Mouse (Mus musculus): ENCODE measurements around the gene Ildr2. TPM values are rescaled to one million over a fixed set of nuclear protein-coding genes. Genes with fewer than 3 reads are reported as not detected.

Gene Ildr2
- total and polyA plus RNA-seq, 3 experiments, result not detected

DNA sequence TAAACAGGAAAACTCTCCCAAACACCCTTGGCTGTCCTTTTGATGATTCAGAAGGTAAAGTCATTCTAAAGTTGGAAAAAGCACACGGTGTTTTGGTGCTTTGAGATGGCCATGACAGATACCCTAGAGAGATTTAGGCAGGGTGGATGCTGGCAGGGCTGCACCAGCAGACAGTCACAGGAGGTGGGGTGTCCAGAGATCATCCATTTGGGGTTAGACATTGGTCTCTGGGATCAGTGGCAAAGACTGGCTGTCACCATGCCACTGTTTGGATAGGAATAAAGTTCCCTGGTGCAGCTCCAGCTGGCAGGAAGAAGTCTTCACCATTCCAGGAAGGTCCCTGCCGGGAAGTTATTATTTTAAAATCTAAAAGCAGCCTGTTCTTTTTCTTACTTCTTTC lies 24.8 kb downstream of the Ildr2 start:
- no peaks in the 10 kb centered on the region for H3K79me2 ChIP-seq (replicated peaks; ENCODE audit: control insufficient read depth, extremely low read depth, insufficient read depth, poor library complexity, severe bottlenecking)
- no peaks in the 10 kb centered on the region for H3K36me3 ChIP-seq (replicated peaks in 1 of 2; ENCODE audit: control insufficient read depth in 1 of 2, insufficient read depth in 1 of 2, low read length in 1 of 2)
- H3K27me3 ChIP-seq (replicated peaks), result peaks cover 27% of the 10 kb centered on the region
- no peak overlapping the region for H3K4me3 ChIP-seq (replicated peaks in 1 of 3; ENCODE audit: low read depth in 2 of 3, low read length in 2 of 3, poor library complexity in 1 of 3)
- TF ChIP-seq POLR2AphosphoS2 (IDR thresholded peaks at IDR 0.05; ENCODE audit: low read depth, low read length), result no peak
- TF ChIP-seq E2F4 (IDR thresholded peaks at IDR 0.05; ENCODE audit: insufficient replicate concordance, low read depth, low read length), result no peak
- TF ChIP-seq IRF4 (IDR thresholded peaks at IDR 0.05; ENCODE audit: low read depth, low read length), result no peak
- TF ChIP-seq MAZ (IDR thresholded peaks at IDR 0.05; ENCODE audit: low read depth, low read length), result no peak
- TF ChIP-seq ZNF384 (IDR thresholded peaks at IDR 0.05; ENCODE audit: low read depth, low read length), result no peak
- no peak for TF ChIP-seq USF1 (IDR thresholded peaks at IDR 0.05; ENCODE audit: low read depth, low read length)
- no peak for TF ChIP-seq ZKSCAN1 (IDR thresholded peaks at IDR 0.05; ENCODE audit: borderline replicate concordance, low read depth, low read length)
- TF ChIP-seq UBTF (IDR thresholded peaks at IDR 0.05; ENCODE audit: low read depth, low read length), result no peak
- TF ChIP-seq NRF1 (IDR thresholded peaks at IDR 0.05; ENCODE audit: low read depth, low read length), result no peak
- no peak for TF ChIP-seq USF2 (conservative IDR thresholded peaks at IDR 0.05; ENCODE audit: low read depth, low read length)
- no peak for TF ChIP-seq JUND (conservative IDR thresholded peaks at IDR 0.05; ENCODE audit: low read depth, low read length)
- no peak for TF ChIP-seq CHD2 (IDR thresholded peaks at IDR 0.05; ENCODE audit: low read length)
- H3K9me3 ChIP-seq (replicated peaks; ENCODE audit: low read length), result no peaks in the 10 kb centered on the region
- no peak for DNase-seq (ENCODE audit: extremely low read depth)
- H3K27ac ChIP-seq (ENCODE audit: insufficient read depth, low read depth), result no peak overlapping the region
- no peak overlapping the region for H3K4me2 ChIP-seq (ENCODE audit: insufficient read depth, low read depth, poor library complexity, severe bottlenecking)
- in situ Hi-C loops (cut with MboI; ENCODE audit: low pct_ligation_motif_present, low pct_unique_long_range_greater_than_20kb, low sequenced_read_pairs), result no loop called here
- H3K9ac ChIP-seq (ENCODE audit: insufficient read depth, low read depth), result no peak overlapping the region
- no peaks in the 10 kb centered on the region for H3K4me1 ChIP-seq (ENCODE audit: control insufficient read depth in 1 of 2, insufficient read depth in 2 of 2)
- dilution Hi-C loops (cut with MboI; ENCODE audit: extremely low pct_ligation_motif_present, extremely low pct_unique_long_range_greater_than_20kb, low sequenced_read_pairs), result no loop called here

DNA sequence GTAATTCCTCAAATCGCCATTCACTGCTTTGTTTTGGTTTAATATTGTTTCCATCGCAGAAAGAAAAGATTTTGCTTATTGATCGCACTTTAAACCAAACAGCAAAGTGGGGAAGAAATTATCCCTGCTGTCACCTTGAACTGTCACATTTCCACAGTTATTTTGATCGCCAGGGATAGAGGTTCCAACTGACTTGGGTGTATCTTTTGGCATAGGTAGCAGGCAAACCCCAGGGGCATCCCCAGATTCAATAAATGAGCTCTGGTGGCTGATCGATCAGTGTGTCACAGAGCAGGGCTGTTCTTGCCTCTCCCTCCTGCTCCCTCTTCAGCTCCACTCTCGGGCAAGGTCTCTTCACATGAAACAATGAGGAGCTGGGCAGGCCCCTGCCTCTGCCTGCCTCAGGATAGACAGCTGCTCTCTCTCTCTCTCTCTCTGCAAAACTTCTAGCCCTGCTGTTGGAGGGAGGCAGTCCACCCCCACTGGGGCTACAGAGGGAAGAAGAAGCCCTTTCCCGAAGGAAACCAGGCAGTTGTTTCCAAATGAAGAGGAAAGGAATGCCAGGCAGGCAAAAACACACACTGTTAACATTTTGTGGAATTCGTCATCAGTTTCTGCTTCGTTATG lies 25.8 kb downstream of the Ildr2 start:
- no peak for TF ChIP-seq SMC3 (IDR thresholded peaks at IDR 0.05; ENCODE audit: low read depth, low read length)
- TF ChIP-seq CHD1 (IDR thresholded peaks at IDR 0.05; ENCODE audit: low read depth, low read length), result no peak
- H3K4me2 ChIP-seq (ENCODE audit: insufficient read depth, low read depth, poor library complexity, severe bottlenecking), result no peak overlapping the region

DNA sequence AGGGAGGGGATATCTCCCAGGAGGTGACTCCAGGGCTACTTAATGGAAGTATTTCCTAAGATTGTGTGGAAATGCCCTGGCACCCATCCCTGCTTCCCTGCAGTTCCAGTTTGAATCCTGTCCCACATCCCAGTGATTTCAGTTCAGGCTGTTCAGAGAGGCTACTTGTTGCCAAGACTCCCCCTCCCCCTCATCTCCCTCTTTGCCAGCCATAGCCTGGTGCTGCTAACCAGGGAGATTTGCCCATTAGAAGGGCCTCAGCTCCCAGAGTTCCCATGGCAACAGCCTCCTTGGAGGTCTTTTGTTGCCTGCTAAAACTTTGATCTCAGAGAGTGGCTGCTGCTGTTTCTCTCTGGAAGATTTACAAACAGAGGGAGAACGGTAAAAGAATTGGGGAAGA lies 26.6 kb downstream of the Ildr2 start:
- in situ Hi-C loops (cut with MboI; ENCODE audit: low pct_ligation_motif_present, low pct_unique_long_range_greater_than_20kb, low sequenced_read_pairs) (no loop called here), dilution Hi-C loops (cut with MboI; ENCODE audit: extremely low pct_ligation_motif_present, extremely low pct_unique_long_range_greater_than_20kb, low sequenced_read_pairs) (no loop called here)
- Histone ChIP-seq H3K79me2 (replicated peaks; ENCODE audit: control insufficient read depth, extremely low read depth, insufficient read depth, poor library complexity, severe bottlenecking) (no peaks in the 10 kb centered on the region), H3K9me3 (replicated peaks; ENCODE audit: low read length) (no peaks in the 10 kb centered on the region), H3K4me3 (replicated peaks in 1 of 3; ENCODE audit: low read depth in 2 of 3, low read length in 2 of 3, poor library complexity in 1 of 3) (no peak overlapping the region), H3K36me3 (replicated peaks in 1 of 2; ENCODE audit: control insufficient read depth in 1 of 2, insufficient read depth in 1 of 2, low read length in 1 of 2) (no peaks in the 10 kb centered on the region), H3K4me2 (ENCODE audit: insufficient read depth, low read depth, poor library complexity, severe bottlenecking) (no peak overlapping the region), H3K4me1 (ENCODE audit: control insufficient read depth in 1 of 2, insufficient read depth in 2 of 2) (no peaks in the 10 kb centered on the region), H3K27ac (ENCODE audit: insufficient read depth, low read depth) (no peak overlapping the region), H3K9ac (ENCODE audit: insufficient read depth, low read depth) (no peak overlapping the region), H3K27me3 (replicated peaks) (peaks cover 27% of the 10 kb centered on the region)
- no peak for DNase-seq (ENCODE audit: extremely low read depth)
- no peak for TF ChIP-seq JUND (conservative IDR thresholded peaks at IDR 0.05; ENCODE audit: low read depth, low read length)
- no peak for TF ChIP-seq MEF2A (IDR thresholded peaks at IDR 0.05; ENCODE audit: borderline replicate concordance, low read depth, low read length)
- no peak for TF ChIP-seq POLR2AphosphoS2 (IDR thresholded peaks at IDR 0.05; ENCODE audit: low read depth, low read length)
- no peak for TF ChIP-seq MXI1 (IDR thresholded peaks at IDR 0.05; ENCODE audit: low read depth, low read length)
- no peak for TF ChIP-seq MAZ (IDR thresholded peaks at IDR 0.05; ENCODE audit: low read depth, low read length)
- no peak for TF ChIP-seq IRF4 (IDR thresholded peaks at IDR 0.05; ENCODE audit: low read depth, low read length)
- no peak for TF ChIP-seq CHD1 (IDR thresholded peaks at IDR 0.05; ENCODE audit: low read depth, low read length)
- no peak for TF ChIP-seq E2F4 (IDR thresholded peaks at IDR 0.05; ENCODE audit: insufficient replicate concordance, low read depth, low read length)
- no peak for TF ChIP-seq TCF12 (IDR thresholded peaks at IDR 0.05; ENCODE audit: low read depth, low read length)
- no peak for TF ChIP-seq CTCF (conservative IDR thresholded peaks at IDR 0.05 in 1 of 2, IDR thresholded peaks at IDR 0.05 in 1 of 2; ENCODE audit: low read depth in 2 of 2, low read length in 2 of 2)
- no peak for TF ChIP-seq NELFE (IDR thresholded peaks at IDR 0.05; ENCODE audit: low read depth, low read length)
- TF ChIP-seq NRF1 (IDR thresholded peaks at IDR 0.05; ENCODE audit: low read depth, low read length), result no peak
- no peak for TF ChIP-seq RCOR1 (conservative IDR thresholded peaks at IDR 0.05; ENCODE audit: low read depth, low read length)
- TF ChIP-seq ELF1 (IDR thresholded peaks at IDR 0.05; ENCODE audit: low read depth, low read length), result no peak
- TF ChIP-seq USF1 (IDR thresholded peaks at IDR 0.05; ENCODE audit: low read depth, low read length), result no peak

More for the DNA sequence above, 25.8 kb downstream of the Ildr2 start:
- peaks cover 27% of the 10 kb centered on the region for H3K27me3 ChIP-seq (replicated peaks)
- no peaks in the 10 kb centered on the region for H3K4me1 ChIP-seq (ENCODE audit: control insufficient read depth in 1 of 2, insufficient read depth in 2 of 2)
- in situ Hi-C loops (cut with MboI; ENCODE audit: low pct_ligation_motif_present, low pct_unique_long_range_greater_than_20kb, low sequenced_read_pairs), result no loop called here
- no peak for DNase-seq (ENCODE audit: extremely low read depth)
- H3K9me3 ChIP-seq (replicated peaks; ENCODE audit: low read length), result no peaks in the 10 kb centered on the region
- no peaks in the 10 kb centered on the region for H3K79me2 ChIP-seq (replicated peaks; ENCODE audit: control insufficient read depth, extremely low read depth, insufficient read depth, poor library complexity, severe bottlenecking)
- no peak overlapping the region for H3K4me3 ChIP-seq (replicated peaks in 1 of 3; ENCODE audit: low read depth in 2 of 3, low read length in 2 of 3, poor library complexity in 1 of 3)
- dilution Hi-C loops (cut with MboI; ENCODE audit: extremely low pct_ligation_motif_present, extremely low pct_unique_long_range_greater_than_20kb, low sequenced_read_pairs), result no loop called here
- H3K36me3 ChIP-seq (replicated peaks in 1 of 2; ENCODE audit: control insufficient read depth in 1 of 2, insufficient read depth in 1 of 2, low read length in 1 of 2), result no peaks in the 10 kb centered on the region
- no peak overlapping the region for H3K27ac ChIP-seq (ENCODE audit: insufficient read depth, low read depth)
- H3K9ac ChIP-seq (ENCODE audit: insufficient read depth, low read depth), result no peak overlapping the region

Data from CH12.LX (cell line).